Mouse (Mus musculus): ENCODE measurements around the gene Wdr82.

Gene Wdr82

DNA sequence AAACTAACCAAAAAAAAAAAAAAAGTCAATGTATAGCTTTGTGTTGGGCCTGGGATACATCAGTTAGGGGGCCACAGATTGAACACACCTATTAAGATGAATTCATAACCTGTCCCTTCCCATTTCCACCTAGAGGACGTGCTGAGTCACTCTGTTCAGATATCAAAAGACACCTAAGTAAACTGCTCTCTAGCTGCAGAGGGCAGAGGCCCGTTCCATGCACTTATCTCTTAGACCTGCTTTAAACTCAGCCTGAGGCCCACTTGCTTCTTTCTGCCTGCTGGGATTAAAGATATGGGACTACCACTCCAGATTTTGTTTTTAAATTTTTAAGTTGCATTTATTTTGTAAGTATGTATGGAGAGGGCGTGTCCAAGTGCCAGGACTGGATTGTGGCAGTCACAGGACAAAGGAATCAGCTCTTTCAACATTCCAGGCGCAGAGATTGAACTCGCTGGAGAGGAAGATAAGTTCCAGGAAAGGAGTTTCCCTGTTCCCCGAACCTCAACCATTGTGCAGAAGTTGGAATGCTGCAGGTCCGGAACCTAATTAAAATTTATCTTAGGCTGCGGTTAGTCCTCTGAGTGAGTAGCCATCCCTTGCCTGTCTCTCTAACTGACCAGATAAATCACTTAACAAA, 57.2 kb downstream of the Wdr82 start:
- DNase-seq: no peak

DNA sequence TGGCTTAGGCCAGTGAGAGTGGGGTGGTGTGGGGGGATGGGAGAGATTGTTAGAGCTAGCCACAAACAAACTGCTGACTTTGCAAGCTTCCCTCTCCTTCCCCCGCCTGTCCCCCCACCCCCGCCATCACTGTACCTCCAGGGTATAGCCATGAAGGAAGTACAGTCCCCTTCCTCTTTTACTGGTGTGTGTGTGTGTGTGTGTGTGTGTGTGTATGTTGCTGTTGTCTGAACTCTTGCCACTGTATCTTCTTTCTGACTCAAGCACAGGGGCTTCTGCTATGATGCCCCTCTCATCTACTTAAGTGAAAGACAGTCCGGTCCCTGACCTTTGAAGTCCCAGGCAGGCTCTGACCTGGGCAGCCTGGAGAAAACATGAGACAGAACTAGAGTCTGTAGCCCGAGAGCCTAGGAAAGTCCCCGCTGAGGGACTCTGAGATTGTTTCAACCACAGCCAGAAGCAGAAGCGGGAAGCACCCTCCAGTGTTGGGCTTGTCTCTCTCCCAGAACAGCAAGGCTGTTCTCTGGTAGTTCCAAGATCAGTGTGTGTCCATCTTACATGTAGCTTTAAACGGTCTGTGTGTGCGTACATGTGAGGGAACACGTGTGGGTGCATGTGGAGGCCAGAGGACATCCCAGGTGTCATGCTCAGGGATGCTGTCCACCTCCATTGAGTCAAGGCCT, 59.5 kb downstream of the Wdr82 start:
- DNase-seq: no peak

DNA sequence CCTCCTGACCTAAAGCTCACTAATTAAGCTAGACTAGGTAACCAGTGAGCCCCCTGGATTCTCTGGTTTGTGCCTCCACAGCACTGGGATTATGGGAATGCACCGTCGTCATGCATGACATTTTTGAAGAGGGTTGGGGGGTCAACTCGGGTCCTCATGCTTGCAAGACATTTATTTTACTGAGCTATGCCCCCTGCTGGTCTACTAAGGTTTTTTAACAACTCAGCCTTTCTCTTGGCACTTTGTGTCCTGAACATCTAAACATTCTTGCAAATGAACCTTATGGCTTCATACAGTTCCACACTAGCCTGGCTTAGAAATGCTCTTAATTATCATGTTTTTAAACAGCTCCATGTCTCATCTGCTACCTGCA, 60.0 kb downstream of the Wdr82 start:
- no peak for DNase-seq

DNA sequence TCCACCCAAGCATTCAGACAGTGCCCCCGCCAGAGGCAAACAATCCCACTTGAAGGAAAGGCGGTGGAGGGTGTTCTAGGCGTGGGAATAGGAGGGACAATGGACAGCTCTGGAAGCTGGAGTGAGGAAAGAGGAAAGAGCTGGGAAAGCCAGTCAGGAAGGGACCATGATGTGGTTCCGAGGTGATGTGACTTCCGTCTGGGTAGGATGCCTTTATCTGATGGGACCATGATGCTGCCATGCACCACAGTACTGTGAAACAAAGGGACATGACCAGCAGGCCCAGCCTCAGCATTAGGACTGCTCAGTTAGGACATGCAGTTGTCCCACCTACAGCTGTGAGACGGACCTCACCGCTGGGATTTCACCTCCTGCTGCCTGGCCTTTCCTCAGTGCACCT, 60.5 kb downstream of the Wdr82 start:
- DNase-seq: no peak

DNA sequence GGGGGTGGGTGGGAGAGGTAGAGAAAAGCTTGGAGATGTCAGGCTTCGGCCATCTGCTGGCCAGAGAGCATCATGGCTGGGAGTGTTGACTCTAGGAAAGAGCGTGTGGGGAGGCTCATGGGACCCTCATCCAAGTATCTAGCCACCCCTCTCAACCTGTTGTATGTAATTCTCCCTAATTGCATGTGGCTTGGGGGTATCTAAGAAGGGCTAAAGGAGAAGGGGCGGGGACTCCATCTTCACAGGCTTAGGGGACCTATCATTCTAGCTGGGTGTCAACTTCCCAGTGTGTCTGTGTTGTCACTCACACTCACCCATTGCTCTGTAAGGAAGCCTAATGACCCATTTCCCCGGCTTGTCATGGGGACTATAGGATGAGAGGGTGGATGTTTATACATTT, 61.1 kb downstream of the Wdr82 start:
- DNase-seq: no peak

DNA sequence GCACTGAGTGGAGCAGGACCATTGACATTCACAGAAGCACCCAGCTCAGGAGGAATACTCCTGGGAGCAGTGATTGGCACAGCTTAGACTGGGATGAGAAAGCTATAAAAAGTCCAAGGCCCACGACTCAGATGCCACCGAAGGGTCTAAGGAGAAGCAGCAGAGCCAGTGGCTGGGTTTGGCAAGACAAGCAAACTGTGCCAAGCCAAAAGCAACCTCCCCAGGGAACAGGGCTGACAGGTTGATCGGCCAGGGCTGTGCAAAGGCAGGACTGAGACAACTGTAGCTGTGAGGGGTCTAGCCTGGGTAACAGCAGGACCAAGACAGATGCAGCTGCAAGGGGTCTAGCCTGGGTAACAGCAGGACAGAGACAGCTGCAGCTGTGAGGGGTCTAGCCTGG, 62.2 kb downstream of the Wdr82 start:
- no peak for DNase-seq

DNA sequence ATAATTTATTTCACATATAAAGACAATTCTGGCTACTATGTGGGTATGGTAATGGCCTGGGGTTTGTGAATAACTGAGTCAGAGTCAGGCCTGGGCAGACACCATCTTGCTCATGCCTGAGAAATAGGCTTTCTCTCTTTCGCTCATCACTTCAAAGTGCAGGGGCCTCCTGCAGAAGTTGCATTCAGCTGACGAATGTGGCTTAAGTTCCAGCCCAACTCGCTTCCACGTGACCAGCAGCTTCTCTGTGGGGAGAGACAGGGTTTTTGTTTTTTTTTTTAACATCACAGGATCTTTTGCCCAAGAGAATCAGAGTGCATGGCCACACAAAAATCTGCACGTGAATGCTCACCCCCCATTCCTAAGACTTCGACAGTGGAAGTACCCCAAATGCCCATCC, 63.2 kb downstream of the Wdr82 start:
- no peak for DNase-seq

DNA sequence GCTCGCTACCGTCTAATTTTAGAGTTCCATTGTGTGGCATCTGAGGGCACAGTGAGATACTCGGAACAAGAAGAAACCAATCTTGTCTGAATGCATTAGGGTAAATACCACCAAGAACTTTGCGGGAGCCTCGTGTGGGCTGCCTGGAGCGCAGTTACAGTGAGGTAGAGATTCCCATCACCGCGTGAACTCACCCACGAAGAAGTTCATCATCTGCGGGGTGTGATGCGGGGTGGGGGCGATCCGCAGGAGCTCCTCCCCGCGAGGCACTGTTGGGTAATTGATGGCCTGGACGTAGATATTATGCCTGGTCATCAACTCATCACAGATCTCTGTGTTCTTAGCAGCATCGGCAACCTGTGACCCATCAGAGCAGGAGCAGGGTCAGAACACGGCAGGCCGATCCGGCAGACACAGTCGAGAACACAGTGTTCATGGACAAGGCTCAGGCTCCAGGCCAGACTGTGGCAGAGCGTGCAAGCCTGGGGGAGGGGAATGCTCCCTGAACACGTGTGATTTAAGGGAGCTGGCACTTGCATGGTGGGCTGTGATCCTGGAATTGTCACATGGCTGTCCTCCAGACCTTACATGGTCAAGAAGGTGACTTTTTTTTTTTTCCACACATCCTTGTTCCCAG, 64.6 kb downstream of the Wdr82 start:
- no peak for DNase-seq

DNA sequence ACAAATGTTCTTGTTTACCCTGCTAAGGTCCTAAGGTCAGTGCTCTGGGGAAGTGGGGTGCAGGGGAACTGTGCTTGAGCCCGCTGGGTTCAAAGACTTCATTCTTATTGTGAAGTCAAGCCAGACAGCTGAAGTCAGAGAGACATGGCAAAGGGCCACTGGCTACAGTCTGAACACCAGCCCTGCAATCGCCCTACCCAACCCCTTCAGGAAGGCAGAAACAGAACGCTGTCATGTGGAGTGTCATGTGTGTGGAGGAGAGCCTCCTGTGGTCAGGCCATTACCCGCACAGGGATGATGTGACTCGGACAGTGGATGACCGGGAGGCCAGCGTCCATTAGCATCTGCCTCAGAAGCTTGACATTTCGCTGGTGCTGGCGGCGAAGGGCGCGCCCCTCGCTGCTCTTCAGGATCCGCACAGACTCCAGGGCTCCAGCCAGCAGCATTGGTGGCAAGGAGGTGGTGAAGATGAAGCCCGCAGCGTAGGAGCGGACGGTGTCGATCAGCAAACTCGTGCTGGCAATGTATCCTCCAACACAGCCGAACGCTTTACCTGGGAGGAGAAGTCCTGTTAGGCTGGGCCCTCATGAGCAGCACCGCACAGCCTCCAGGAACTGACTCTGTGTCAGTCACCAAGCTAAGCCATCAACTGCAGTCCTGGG, 65.6 kb downstream of the Wdr82 start:
- DNase-seq: no peak

DNA sequence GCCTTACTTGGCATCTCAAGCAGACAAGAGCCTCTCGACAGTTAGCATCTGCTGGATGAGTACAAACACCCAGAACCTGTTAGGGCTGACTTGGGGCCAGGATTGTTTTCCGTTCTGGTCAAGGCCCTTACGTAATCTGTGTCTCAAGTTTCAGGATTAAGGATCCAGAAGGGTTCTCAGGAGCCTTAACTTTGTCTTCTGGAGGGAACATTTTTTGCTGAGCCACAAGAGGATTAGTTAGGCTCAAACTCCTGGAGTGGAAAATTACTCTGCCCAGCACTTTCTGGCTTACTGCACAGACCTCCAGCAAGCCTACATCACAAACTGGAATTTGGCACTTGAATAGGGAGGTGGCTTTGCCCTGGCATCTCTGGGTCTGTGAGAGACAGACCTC, 66.1 kb downstream of the Wdr82 start:
- no peak for DNase-seq

DNA sequence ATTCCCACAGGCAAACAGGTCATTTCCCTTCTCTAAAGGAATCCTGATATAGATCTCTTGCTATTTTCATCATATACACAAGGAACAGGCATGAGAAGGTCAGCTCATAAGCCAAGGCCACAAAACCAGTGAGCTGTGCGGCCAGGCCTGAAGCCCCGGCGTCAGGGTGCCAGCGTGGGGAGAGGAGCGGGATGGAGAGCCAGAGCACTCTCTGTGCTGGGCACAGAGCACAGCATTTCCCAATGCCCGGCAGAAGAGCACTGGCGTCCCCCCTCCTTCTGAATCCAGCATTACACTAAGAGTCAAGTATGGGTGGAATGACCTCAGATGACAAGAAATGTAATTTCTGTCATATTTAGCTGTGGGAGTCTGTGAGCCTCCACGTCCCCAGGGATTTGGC, 66.7 kb downstream of the Wdr82 start:
- DNase-seq: no peak

DNA sequence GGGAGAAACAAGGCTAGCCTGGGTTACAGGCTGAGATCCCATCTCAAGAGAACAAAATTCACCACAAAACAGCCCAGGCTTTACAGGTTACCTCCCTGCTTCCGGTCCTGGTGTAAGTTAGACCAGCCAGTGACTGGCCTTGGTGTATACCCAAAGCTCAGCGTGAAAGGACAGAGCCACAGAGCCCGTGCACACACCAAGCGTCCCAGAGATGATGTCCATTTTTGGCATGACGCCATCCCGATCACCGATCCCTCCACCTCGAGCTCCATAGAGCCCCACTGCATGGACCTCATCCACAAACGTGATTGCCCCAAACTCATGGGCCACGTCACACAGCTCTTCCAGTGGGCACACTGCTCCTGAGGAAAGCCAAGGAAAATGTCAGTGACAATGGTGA, 67.2 kb downstream of the Wdr82 start:
- no peak for DNase-seq
